Mouse (Mus musculus) adrenal gland, postnatal 4 days (tissue): ENCODE data around the gene Gas7. TPM values are rescaled to one million over a fixed set of nuclear protein-coding genes. Genes with fewer than 3 reads are reported as not detected.

Experiments used
- DNase-seq, 2 experiments: peaks; one replicate each; pipeline ENCODE4 v3.0.0; 2021 to 2022; ENCODE audit warnings: low spot score in 2 of 2, mixed read lengths in 2 of 2
- total RNA-seq, 2 experiments: library from RNA; stranded (reverse); gene quantifications; 2 replicates each; pipeline ENCODE4 v1.2.3; 2021

The Gas7 gene
- total RNA-seq, 2 experiments from 2014 or later = 30.5 to 32.9 TPM

- DNase-seq = no peak
Observed at GRCm38 (mm10) chr11:67532728-67533127, 77.5 kb downstream of the Gas7 start.

GRCm38 (mm10) chr11:67533151-67533550, 77.9 kb downstream of the Gas7 start:
- DNase-seq = no peak

GRCm38 (mm10) chr11:67535703-67536102, 80.5 kb downstream of the Gas7 start:
- DNase-seq = no peak

- no peak for DNase-seq
Observed at GRCm38 (mm10) chr11:67536413-67536812, 81.2 kb downstream of the Gas7 start.

GRCm38 (mm10) chr11:67537353-67537752, 82.1 kb downstream of the Gas7 start:
- no peak for DNase-seq

GRCm38 (mm10) chr11:67538557-67538956, 83.3 kb downstream of the Gas7 start:
- no peak for DNase-seq

GRCm38 (mm10) chr11:67544656-67545432, 89.6 kb downstream of the Gas7 start:
- DNase-seq = no peak

GRCm38 (mm10) chr11:67546582-67546981, 91.3 kb downstream of the Gas7 start:
- DNase-seq = no peak

- DNase-seq = no peak
Observed at GRCm38 (mm10) chr11:67549306-67549705, 94.1 kb downstream of the Gas7 start.

GRCm38 (mm10) chr11:67549762-67550488, 94.7 kb downstream of the Gas7 start:
- no peak for DNase-seq

- DNase-seq = no peak
Observed at GRCm38 (mm10) chr11:67552400-67552799, 97.2 kb downstream of the Gas7 start.

- no peak for DNase-seq
Observed at GRCm38 (mm10) chr11:67554276-67554675, 99.0 kb downstream of the Gas7 start.

- DNase-seq = no peak
Observed at GRCm38 (mm10) chr11:67556360-67556759, 101.1 kb downstream of the Gas7 start.

GRCm38 (mm10) chr11:67558772-67559448, 103.7 kb downstream of the Gas7 start:
- DNase-seq = no peak

GRCm38 (mm10) chr11:67559522-67559921, 104.3 kb downstream of the Gas7 start:
- no peak for DNase-seq

GRCm38 (mm10) chr11:67561631-67562030, 106.4 kb downstream of the Gas7 start:
- DNase-seq = no peak

GRCm38 (mm10) chr11:67563141-67563540, 107.9 kb downstream of the Gas7 start:
- DNase-seq = no peak

GRCm38 (mm10) chr11:67564003-67564637, 108.9 kb downstream of the Gas7 start:
- no peak for DNase-seq

- DNase-seq = no peak
Observed at GRCm38 (mm10) chr11:67565512-67565911, 110.3 kb downstream of the Gas7 start.

GRCm38 (mm10) chr11:67566704-67567103, 111.5 kb downstream of the Gas7 start:
- no peak for DNase-seq

- no peak for DNase-seq
Observed at GRCm38 (mm10) chr11:67567184-67567583, 111.9 kb downstream of the Gas7 start.
